Mouse (Mus musculus): Measurements from ENCODE around the gene Ssmem1.

Gene Ssmem1

DNA sequence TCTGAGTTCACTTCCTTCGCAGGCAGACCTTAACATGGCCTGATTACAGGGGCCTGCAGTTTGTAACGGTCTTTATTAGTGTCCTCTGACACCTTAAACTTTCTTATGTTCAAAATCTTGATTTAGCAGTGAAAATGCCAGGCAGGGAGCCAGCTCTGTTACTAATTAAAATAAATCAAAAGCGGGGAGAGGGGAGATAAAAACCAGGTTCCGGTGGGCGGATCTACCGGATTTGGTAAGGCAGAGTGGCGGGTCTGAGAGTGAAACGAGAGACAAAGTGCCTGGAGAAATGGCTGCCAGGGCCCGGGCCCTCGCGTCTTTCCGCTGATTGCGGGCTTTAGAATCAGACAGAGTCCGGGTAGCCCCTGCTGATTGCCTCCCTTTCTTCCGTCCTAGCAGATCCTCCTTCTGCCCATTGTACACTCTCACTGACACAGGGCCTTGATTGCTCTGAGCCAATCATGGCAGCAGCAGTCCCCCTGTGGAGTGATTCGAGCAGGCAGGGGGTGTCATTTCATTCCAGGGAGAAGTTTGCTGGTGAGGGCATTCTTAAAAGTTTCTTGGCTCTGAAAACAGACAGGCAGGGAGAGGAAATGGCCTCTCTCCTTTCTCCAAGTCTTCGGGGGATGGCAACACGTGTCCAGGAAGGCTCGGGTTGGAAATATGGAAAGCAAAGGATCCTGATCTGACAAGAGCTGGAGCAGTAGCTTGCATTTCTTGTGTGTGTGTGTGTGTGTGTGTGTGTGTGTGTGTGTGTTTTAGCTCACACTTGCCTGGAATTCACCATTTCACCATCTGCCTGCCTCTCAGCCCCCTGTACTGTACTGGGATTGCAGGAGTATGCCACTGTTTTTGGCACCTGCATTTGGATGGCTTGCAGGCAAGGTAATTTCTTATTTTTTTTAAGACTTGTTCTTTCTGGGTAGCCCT lies 17.2 kb downstream of the Ssmem1 start:
- no peak for DNase-seq

DNA sequence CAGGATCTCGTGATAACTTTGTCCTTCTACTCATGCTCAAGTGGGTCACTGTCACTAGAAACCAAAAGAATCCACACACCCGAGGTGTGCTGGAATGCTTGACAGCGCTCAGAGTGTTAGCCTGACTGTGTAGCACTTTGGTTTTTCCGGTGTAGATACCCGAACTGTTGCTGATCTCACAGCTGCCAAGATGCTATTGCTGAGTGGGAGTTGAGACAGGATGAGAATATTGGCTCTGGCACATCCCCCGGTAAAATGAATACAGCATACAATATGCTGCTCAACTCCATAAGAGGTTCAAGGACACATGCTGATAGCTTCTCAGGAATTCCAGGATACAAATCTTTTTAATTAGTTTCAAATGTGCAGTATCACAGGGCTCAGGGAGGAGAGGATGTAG lies 19.2 kb downstream of the Ssmem1 start:
- DNase-seq = no peak

DNA sequence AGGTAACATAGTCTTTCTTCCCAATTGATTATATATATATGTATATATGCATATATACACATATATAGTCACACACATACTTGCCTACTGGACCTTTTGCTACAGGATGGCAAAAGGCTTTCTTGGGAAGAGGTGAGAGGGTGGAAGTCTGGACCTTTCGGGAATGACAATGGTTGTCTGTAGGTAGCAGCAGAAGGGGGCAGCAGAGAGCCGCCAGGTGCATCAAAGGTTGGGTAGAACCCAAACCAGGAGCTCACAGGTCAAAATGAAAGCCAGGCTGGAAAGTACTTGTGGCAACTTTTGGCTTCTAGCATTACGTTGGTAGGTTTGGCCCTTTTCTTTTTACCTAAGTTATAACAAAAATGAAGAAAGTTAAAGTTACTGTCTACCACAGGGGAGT lies 25.7 kb downstream of the Ssmem1 start:
- DNase-seq = peak; percentile 65

- DNase-seq = no peak
These were observed 28.6 kb downstream of the Ssmem1 start for GRCm38 (mm10) chr6:30538240-30538639.

GRCm38 (mm10) chr6:30538800-30539199 lies 29.2 kb downstream of the Ssmem1 start:
- DNase-seq = no peak

GRCm38 (mm10) chr6:30541009-30541799 lies 31.6 kb downstream of the Ssmem1 start, which contains the start of gene Cpa2:
Gene Cpa2 (plus strand): TSS chr6:30541582.
- DNase-seq = no peak

DNA sequence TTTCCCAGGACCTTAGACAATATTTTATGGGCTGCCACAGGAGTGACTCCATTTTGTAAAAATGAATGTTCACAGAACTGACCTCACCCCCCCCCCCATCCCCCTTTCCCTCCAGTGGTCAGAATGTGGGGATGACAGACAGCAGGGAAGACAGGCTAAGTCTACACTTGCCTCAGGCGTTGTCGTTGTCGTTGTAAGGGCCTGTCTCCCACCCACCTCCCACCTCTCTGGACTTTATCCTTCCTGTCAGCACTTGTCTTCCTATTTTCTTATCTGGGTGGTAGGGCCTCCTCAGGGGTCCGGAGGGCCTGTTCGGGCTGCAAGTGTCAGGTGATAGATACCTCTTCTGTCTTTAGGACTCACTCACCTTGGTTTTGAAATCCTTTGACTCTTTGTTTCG lies 32.6 kb downstream of the Ssmem1 start:
- DNase-seq = no peak

DNA sequence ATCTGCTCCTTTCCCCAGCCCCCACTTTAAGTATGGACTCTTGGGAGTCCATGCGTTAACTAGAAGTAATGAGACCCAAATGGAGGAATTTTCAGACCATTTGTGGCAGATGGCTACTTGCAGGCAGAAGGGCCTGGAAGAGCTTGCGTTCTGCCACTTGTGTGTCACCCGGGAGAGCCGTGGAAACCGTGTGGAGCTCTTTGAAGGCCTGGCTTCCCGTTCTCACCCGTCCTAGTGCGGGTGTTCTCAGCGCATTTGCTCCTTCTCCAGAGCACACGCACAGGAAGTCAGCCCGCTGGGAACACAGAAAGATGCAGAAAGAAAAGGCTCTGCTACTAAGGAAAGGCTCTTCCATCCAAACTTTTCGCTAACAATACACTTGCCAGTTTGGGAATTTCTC lies 33.4 kb downstream of the Ssmem1 start:
- no peak for DNase-seq

DNA sequence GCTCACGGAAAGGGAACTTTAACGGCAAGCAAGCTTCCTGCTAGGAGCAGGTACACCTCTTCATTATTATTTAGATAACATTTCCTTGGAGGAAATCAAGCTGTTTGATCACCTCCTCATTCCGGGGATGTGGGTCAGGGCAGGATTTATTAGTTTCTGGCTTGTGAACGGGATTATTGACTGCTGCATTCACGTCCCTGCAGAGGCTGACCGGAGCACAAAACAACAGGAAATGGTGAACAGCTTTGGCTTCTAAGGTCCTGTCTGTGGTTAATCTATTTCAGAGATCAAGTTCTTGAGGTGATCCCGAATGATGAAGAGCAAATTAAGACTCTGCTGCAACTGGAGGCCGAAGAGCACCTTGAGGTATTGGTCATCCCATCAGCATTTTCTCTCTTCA lies 34.2 kb downstream of the Ssmem1 start:
- no peak for DNase-seq

DNA sequence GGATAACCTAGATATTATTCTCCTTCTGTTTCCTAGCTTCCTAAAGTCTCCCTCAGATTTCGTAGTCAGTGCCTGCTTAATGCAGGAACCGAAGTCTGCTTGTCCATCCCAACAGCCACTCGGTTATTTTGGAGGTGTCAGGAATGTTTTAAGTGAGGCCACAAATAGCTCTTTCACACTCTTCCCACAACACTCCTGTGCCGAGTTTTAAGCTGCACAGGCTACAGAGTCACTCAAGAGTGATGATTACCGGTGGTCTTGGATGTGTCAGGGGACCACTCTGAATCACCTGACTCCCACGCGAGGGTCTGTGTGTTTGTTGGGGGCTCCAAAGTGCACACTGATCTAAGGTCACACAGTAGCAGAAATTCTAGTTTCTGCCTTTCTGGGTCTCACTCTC lies 36.0 kb downstream of the Ssmem1 start:
- DNase-seq = no peak

DNA sequence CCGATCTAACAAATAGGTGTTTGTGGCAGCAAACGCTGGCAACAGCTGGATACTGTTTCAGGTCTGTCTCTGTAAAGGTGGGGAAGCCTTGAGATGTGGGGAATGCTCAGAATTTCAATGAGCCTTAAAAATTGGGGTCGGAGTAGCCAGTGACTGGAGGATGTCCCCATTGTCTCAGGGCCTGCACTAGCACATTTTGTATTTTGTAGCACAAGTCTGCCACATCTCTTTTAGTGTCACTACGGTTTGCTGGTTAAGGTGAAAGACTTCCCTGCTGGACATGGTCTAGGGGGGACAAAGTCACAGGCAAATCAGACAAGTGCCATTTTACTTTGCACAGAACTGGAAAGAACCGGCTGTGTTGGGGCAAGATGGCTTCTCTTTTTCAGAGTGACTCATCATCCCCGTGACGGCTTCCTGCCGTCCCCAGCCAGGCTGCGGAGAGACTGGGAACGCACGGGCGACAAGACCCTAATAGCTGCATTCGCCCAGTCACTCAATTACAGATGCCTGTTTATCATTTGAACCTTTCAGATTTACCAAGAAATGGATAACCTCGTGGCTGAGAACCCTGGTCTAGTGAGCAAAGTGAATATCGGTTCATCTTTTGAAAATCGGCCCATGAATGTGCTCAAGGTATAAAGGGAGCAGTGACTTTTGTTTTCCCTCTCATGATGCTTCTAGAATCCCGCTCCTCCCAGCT lies 37.1 kb downstream of the Ssmem1 start:
- DNase-seq = peak; percentile 50

DNA sequence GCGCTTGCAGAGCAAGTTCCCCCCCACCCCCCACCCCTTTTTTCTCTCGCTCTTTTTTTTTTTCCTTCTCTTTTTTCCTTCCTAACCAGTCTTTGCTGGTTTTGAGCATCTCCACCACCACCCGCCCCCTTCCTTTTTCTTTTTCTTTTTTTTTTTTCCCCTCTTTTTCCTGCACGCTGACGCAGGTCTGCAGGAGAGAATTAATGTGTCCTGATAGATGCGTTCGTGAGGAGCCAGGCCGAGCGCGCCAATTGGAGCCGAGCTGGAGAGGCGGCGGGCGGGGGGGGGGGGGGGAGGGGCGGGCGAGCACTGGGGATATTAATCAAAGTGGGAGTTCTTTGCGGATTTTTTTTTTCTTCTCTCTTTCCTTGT lies 37.6 kb downstream of the Ssmem1 start:
- DNase-seq = peak; percentile 48

GRCm38 (mm10) chr6:30547656-30548306 lies 38.1 kb downstream of the Ssmem1 start:
- peak; percentile 48 for DNase-seq

- DNase-seq = no peak
These were observed 39.6 kb downstream of the Ssmem1 start for GRCm38 (mm10) chr6:30549231-30549761.

DNA sequence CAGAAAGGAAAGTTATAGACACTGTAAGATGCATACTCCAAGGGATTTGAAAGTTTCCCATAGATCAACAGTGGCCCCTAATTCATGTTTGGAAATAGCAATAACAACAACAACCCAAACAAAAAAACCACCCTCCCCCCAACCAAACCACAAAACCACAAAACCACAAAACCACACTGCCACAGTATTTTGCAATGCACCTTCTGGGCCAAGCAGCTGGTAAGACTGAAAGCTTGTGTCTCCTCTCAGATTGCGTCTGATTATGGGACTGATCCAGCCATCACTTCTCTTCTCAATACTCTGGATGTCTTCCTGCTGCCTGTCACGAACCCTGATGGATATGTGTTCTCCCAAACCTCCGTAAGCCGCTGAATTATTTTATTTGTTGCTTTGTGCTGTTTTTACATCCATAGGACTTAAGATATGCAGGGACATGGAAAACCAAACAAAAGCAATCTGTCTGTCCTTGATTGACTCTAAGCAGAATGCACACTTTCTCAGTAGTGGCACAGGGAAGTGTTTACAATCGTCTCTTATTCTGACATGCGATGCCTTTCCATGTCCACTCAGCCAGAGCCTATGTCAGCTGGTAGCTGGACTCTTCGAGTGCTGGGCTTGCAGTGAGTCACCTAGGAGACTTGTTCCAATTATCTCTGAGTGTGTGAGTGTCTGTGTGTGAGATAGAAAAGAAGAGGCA lies 41.0 kb downstream of the Ssmem1 start:
- DNase-seq = no peak

- DNase-seq = no peak
These were observed 41.5 kb downstream of the Ssmem1 start for GRCm38 (mm10) chr6:30551193-30551515.

DNA sequence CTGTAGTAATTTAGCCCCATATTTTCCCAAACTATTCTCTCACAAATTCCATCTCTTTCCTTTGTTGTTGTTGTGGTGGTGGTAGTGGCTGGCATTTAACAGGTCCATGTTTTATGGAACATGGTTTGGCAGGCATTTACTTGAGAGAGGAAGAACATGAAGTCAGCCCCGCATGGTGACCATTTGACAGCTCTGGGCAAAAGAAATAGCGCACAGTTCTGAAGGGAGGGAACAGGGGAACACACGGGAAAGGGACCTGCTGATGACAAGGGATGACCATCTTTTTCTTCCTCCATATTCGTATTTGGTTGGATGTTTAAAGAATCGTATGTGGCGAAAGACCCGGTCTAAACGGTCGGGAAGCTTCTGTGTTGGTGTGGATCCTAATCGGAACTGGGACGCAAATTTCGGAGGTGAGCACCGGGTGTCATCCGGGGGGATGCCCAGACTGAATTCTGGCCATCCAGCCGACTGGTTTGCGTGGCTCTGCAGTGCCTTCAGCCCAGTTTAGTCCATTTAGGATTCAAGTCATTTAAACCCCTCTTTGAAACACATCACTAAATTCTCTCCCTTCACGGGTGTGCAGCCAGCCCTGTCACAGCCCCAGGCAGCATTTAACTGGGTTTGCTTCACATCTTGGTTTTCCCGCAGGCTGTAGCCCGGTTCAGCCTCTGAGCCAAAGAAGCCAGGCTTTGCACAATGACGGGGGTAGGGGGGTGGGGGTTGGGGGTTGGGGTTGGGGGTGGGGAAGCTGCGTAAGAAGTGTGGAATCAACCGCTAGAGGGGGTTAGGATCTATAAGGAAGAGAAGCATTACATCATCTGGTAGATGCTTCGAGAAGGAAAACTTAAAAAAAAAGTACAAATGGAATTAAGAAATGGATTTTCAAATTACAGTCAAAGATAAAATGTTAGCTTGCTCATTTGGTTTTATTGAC lies 42.3 kb downstream of the Ssmem1 start:
- DNase-seq = peak; percentile 52

DNA sequence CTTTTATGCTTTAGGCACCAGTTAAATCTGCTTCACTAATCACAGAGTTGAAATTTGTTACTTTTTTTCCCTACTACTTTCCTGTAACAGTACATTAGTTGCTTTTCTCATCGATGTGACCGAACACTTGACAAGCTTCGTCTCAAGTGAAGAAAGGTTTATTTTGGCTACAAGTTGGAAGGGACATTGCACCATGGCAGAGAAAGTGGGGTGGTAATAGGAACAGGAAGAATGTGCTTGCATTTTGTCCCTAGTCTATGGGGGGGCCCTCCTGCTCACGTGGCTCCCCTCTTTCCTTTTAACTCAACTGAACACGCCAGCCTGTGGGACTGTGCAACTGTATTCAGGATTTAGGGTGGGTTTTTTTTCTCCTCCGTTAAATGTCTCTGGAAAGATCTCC lies 43.0 kb downstream of the Ssmem1 start:
- no peak for DNase-seq

DNA sequence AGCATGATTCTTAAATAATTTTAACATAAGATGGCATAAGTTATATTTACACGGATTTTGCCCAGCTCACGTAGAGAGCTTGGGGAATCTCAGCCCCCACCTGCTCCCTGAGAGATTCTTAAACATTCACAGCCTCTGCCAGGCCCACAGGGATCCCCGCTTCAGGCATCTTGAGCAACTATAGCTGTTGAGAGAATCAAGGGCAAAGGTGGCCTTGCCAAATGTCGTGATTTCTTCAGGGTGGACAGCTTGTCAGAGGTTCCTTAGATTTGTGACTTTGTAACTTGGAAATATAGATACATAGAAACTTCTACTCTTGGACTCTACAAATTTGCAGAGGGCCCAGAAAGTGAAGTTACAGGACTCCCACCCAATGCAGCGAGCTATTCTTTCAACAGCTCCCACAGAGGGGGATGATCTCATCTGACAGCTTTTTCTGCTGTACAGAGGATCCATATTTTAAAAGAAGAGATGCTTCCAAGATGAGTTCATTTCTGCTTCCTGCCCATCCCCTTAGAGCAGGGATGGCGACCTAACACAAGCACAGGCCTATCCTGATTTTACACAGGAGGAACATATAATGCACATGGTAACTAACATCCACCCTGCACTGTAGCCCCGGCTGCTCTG lies 43.8 kb downstream of the Ssmem1 start:
- DNase-seq = no peak

- no peak for DNase-seq
These were observed 44.4 kb downstream of the Ssmem1 start for GRCm38 (mm10) chr6:30554092-30554491.
